Mouse (Mus musculus) activated CD4-positive, CD25-positive, alpha-beta regulatory T cell (primary cell): ENCODE results near the gene Rpa2. TPM values are rescaled to one million over a fixed set of nuclear protein-coding genes. Genes with fewer than 3 reads are reported as not detected.

ENCODE experiments used
- polyA plus RNA-seq, 2 experiments: library from polyadenylated mRNA; unstranded; fragments of 100-300 nt; shearing (Covaris generic); gene quantifications; one replicate each; pipeline ENCODE4 v1.2.1; 2017

Gene Rpa2
- polyA plus RNA-seq: 10 to 100 TPM; 69.5 to 84.9 TPM

DNA sequence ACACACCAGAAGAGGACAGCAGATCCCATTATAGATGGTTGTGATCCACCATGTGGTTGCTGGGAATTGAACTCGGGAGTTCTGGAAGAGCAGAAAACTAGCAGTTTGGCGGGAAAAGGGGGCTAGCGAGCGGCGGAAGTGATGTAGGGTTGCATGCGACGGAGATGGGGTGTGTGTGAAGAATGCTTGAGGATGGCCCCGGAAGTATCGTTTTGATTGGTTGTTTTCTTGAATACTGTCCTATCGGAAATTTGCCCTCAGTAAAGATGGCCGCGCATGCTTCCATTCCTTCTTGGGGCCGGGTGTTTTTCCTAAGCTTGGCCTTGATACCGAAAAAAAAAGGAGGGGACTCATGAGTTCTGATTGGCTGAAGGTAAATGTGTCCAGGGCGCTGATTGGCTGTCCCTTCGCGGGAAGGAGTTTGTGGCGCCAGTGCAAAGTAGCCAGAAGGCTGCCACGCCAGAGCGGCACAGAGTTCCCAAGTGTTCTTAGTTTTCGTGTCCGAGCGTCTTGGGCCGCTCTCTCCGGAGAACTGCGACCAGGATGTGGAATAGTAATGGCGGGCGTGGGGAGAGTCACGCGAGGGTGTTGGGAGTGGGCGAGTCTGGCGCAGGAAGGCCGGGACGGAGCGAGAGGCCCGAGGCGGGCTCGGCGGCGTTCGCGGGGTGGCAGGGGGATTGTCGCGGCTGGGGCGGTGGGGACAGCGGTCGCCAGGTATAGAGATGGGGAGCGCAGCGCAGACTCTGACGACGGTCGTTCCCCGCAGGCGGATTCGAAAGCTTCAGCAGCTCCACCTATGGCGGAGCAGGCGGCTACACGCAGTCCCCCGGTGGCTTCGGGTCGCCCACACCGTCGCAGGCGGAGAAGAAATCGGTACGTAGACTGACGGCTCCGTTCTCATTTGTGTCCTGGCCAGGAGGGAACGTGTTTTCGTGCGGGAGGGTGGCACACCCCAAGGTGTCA lies at the start of gene Rpa2:
TSS of gene Rpa2 (plus strand) at position 419 of the 963 bp plus-strand sequence.

GRCm38 (mm10) chr4:132732148-132732684 lies 35.9 kb upstream of the Rpa2 start, which contains the start of gene Xkr8:
Xkr8 (minus strand) TSS chr4:132732546.

DNA sequence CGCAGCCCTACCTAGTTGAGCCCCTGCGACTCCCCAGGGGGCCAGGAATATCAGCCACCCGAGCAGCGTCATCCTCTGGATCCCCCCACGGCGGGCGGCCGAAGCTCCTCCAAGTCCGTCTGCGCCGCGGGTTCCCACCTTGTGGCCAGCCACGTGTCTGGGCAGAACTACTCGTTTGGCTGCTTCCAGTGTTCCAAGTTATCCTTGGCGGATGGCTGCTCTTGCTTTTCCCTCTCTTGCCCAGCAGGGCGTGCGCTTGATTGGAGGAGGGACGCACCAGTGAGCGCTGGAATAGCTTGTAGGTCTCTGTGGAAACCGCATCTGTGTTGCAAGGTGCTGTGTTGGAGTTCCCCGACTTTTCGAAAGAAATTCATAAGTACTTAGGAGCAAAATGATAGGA lies 11.2 kb upstream of the Rpa2 start, which contains the start of gene Smpdl3b:
TSS of gene Smpdl3b (minus strand) at position 279 of the 400 bp plus-strand sequence.

GRCm38 (mm10) chr4:132796196-132796886 lies 28.2 kb downstream of the Rpa2 start, which contains the start of gene Themis2:
Themis2 (minus strand) TSS chr4:132796387.

Other genes with a start within 250 kb of the Rpa2 start
- 100 to 1,000 TPM; 201 to 250 TPM for gene Atpif1, start 234.7 kb upstream of the Rpa2 start, polyA plus RNA-seq
- 100 to 1,000 TPM; 211 to 287 TPM for gene Dnajc8, start 232.8 kb upstream of the Rpa2 start, polyA plus RNA-seq
- gene Ptafr, start 204.3 kb upstream of the Rpa2 start, polyA plus RNA-seq: 1 to 10 TPM in 1 of 2 experiments, under 1 TPM in 1; 0.23 to 1.5 TPM
- gene Eya3, start 129.3 kb upstream of the Rpa2 start, polyA plus RNA-seq: 10 to 100 TPM; 23.2 to 39.6 TPM
- gene Xkr8, start 35.8 kb upstream of the Rpa2 start, polyA plus RNA-seq: 1 to 10 TPM; 3.4 to 4.8 TPM
- 1 to 10 TPM; 4.3 to 5.4 TPM for gene Smpdl3b, start 11.1 kb upstream of the Rpa2 start, polyA plus RNA-seq
- 1 to 10 TPM; 4.6 to 8.2 TPM for gene Themis2, start 28.1 kb downstream of the Rpa2 start, polyA plus RNA-seq
- 10 to 100 TPM; 57.2 to 58.3 TPM for gene Ppp1r8, start 74.8 kb downstream of the Rpa2 start, polyA plus RNA-seq
- gene Stx12, start 116.2 kb downstream of the Rpa2 start, polyA plus RNA-seq: 10 to 100 TPM; 31.3 to 33.0 TPM
- gene Fam76a, start 154.2 kb downstream of the Rpa2 start, polyA plus RNA-seq: 10 to 100 TPM; 31.4 to 33.3 TPM
- 1 to 10 TPM; 1.2 to 4.9 TPM for gene Fgr, start 205.8 kb downstream of the Rpa2 start, polyA plus RNA-seq
- gene Ahdc1, start 242.9 kb downstream of the Rpa2 start, polyA plus RNA-seq: 1 to 10 TPM; 4.0 to 4.3 TPM